Mouse (Mus musculus) liver, embryonic 14.5 days (tissue): ENCODE measurements around the gene Poglut1. TPM values are rescaled to one million over a fixed set of nuclear protein-coding genes. Genes with fewer than 3 reads are reported as not detected.

Experiments
- ATAC-seq: fragments of 200-750 bp; cut with Nextera tagmentation; 2 replicates; pipeline ENCODE4 v1.8.0; 2017; ENCODE audit warnings: moderate number of reproducible peaks, mild to moderate bottlenecking, moderate library complexity; ENCODE audit not compliant: insufficient read depth
- DNase-seq, 3 experiments: peaks; one replicate each; pipeline ENCODE4 v3.0.0-alpha.2; 2012 to 2013; ENCODE audit warnings: low read depth in 3 of 3, low spot score in 3 of 3
- H3K27ac ChIP-seq: fragments of 300-500 bp; sonication (generic); 2 replicates; pipeline ENCODE4 v1.5.1; 2014; ENCODE audit warnings: moderate library complexity, mild to moderate bottlenecking, control low read depth, inconsistent platforms
- H3K27me3 ChIP-seq: fragments of 300-500 bp; sonication (generic); 2 replicates; pipeline ENCODE4 v1.6.1; 2014; ENCODE audit warnings: mild to moderate bottlenecking, low read length, moderate library complexity; ENCODE audit not compliant: control insufficient read depth, insufficient read depth
- H3K36me3 ChIP-seq: fragments of 300-500 bp; sonication (generic); replicated peaks from 2 replicates; pipeline ENCODE4 v1.6.1; 2014; ENCODE audit warnings: low read depth; ENCODE audit not compliant: control insufficient read depth, insufficient read depth
- H3K4me1 ChIP-seq, 2 experiments: fragments of 200-500 bp in 1 of 2; fragments of 300-500 bp in 1 of 2; sonication (generic) in 1 of 2; replicated peaks; 2 replicates each; pipeline ENCODE4 v1.6.1; 2012 to 2014; ENCODE audit warnings: antibody characterized with exemption in 1 of 2, inconsistent platforms in 1 of 2, low read length in 1 of 2; ENCODE audit not compliant: control insufficient read depth in 2 of 2, insufficient read depth in 2 of 2
- H3K4me2 ChIP-seq: fragments of 300-500 bp; sonication (generic); 2 replicates; pipeline ENCODE4 v1.6.1; 2014; ENCODE audit warnings: low read depth, mild to moderate bottlenecking, control low read depth, moderate library complexity
- H3K4me3 ChIP-seq, 2 experiments: fragments of 200-500 bp in 1 of 2; fragments of 300-500 bp in 1 of 2; sonication (generic) in 1 of 2; 2 replicates each; pipeline ENCODE4 v1.5.1; 2012 to 2014; ENCODE audit warnings: low read depth in 2 of 2, low read length in 2 of 2, mild to moderate bottlenecking in 2 of 2, control low read depth in 1 of 2, inconsistent platforms in 1 of 2, moderate library complexity in 1 of 2; ENCODE audit not compliant: insufficient read depth in 1 of 2
- H3K9ac ChIP-seq: fragments of 300-500 bp; sonication (generic); replicated peaks from 2 replicates; pipeline ENCODE4 v1.6.1; 2014; ENCODE audit warnings: mild to moderate bottlenecking, control low read depth, moderate library complexity
- H3K9me3 ChIP-seq: fragments of 300-500 bp; sonication (generic); 2 replicates; pipeline ENCODE4 v1.6.1; 2016; ENCODE audit warnings: low read length, mixed read lengths; ENCODE audit not compliant: control insufficient read depth
- CTCF ChIP-seq: IDR thresholded peaks from 2 replicates; pipeline ENCODE4 v1.5.1; 2016; ENCODE audit warnings: antibody characterized with exemption, low read depth, control low read depth
- EP300 ChIP-seq: IDR thresholded peaks from 2 replicates; pipeline ENCODE4 v1.6.1; 2016; ENCODE audit warnings: antibody characterized with exemption, low read depth
- WGBS: fragments of 180-500 bp; shearing (Covaris S2); extraction: QIAGEN DNeasy Blood & Tissue Kit; methylation state at CpG from one replicate; pipeline ENCODE4 v1.1.7; 2014; ENCODE audit not compliant: insufficient replicate concordance; 5-methylcytosine and 5-hydroxymethylcytosine counted together
- polyA plus RNA-seq, 2 experiments: library from polyadenylated mRNA; depleted of rRNA in 1 of 2; stranded (reverse) in 1 of 2; unstranded in 1 of 2; fragments of >200 nt; fragmentation: Nextera tagmentation in 1 of 2; extraction: Ambion mirVana in 1 of 2; gene quantifications; 2 replicates each; pipeline versions ENCODE4 v1.2.1 to v1.2.3; 2012 to 2014

Gene Poglut1
- polyA plus RNA-seq (2012; rRNA removed): 5.9 TPM in 2 replicates
- polyA plus RNA-seq (2014; fragmentation: Nextera tagmentation; extraction: Ambion mirVana): 6.1 and 7.2 TPM in 2 replicates

DNA sequence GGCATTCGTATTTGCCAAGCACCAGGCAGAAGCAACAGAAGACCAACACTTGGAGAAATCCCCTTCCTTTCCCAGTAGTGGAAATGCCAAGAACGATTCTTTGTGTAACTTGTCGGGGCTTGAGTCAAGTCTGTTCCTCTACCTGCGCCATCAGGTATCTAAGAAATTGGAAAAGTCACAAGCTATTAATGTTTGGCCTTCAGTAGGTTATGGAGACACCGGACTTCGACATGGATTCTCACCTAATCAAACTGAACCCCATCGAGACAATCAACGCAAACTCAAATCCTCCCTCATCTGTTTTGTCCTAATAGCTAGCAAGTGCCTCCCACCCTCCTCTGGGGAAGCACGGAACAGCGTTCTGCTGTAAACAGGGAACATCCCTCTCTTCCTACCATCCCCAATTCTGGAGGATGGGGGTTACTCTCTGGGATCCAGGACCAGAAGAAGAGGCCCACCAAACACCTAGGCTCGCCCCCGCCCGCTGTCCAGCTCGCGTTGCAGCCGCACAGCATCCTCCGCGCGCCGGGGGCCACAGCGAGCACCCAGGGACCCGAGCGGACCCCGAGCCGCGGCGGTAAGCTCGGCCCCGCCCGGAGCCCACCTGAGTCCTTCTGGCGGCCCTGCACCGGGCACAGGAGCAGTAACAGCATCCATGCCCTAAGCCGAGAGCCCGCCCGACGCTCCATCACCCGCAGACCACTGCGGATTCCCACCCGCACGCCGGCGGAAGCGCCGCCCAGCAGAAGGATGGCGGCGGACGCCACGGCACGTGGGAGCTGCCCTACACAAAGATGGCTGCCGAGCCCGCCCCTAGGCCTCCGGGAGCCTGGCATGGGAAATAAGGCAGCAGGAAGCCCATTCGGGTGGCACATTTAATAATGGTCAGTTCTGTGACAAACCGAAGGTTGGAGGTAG, at the start of gene Poglut1:
Gene Poglut1, minus strand, starts transcription at position 780 of the 918 bp plus-strand sequence.
- H3K4me1 ChIP-seq: peaks cover 11 to 13% of the 10 kb centered on the region in 2 experiments
- WGBS: 3% methylated on average over 54 of the region's 54 CpGs
- no peaks in the 10 kb centered on the region for H3K36me3 ChIP-seq
- no peaks in the 10 kb centered on the region for H3K9me3 ChIP-seq
- peak within 1 kb of the TSS; percentile 49 for H3K9ac ChIP-seq
- DNase-seq: peak; percentile 28 to 30 (median 28)
- no peak for TF ChIP-seq CTCF
- TF ChIP-seq EP300: no peak
- peak within 1 kb of the TSS; percentile 69 for H3K4me2 ChIP-seq
- peak; percentile 75 for ATAC-seq
- H3K4me3 ChIP-seq: peak within 1 kb of the TSS; percentile 78 to 80
- H3K27me3 ChIP-seq: no peaks in the 10 kb centered on the region; the same call in 1 of the 2 replicates
- H3K27ac ChIP-seq: no peak within 1 kb of the TSS

GRCm38 (mm10) chr16:38598986-38599680, 49.1 kb upstream of the Poglut1 start:
- Histone ChIP-seq H3K27me3 (no peaks in the 10 kb centered on the region), H3K27ac (no peak overlapping the region), H3K36me3 (no peaks in the 10 kb centered on the region; the same call in 1 of the 2 replicates), H3K4me3 (no peak overlapping the region), H3K4me1 (no peaks in the 10 kb centered on the region), H3K9me3 (no peaks in the 10 kb centered on the region), H3K9ac (no peak overlapping the region), H3K4me2 (no peak overlapping the region)
- TF ChIP-seq EP300 (no peak), CTCF (no peak)
- no peak for DNase-seq
- no peak for ATAC-seq
- WGBS: 58% methylated on average over 11 of the region's 11 CpGs

DNA sequence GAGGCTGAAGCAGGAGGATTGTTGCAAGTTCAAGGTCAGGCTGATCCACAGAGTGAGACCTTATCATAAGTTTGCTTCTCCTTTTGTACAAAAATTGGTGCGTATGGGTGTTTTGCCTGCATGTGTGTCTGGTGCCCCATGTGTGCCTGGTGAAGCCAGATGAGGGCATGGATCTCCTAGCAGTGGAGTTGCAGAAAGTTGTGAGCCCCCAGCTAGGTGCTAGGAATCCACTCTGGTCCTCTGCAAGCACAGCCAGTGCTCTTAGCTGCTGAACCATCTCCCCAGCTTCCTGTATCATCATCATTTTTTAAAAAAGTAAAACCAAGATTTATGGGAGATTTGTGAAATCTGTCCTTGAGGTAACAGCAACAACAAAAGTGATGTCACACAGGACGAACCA, 46.6 kb upstream of the Poglut1 start:
- 68% methylated on average over 2 of the region's 2 CpGs for WGBS
- Histone ChIP-seq H3K4me1 (no peaks in the 10 kb centered on the region), H3K27me3 (no peaks in the 10 kb centered on the region), H3K9ac (no peak overlapping the region), H3K27ac (no peak overlapping the region), H3K36me3 (no peaks in the 10 kb centered on the region; the same call in 1 of the 2 replicates), H3K4me3 (no peak overlapping the region), H3K4me2 (no peak overlapping the region), H3K9me3 (no peaks in the 10 kb centered on the region)
- no peak for ATAC-seq
- no peak for DNase-seq
- TF ChIP-seq CTCF (no peak), EP300 (no peak)

GRCm38 (mm10) chr16:38596099-38596498, 46.0 kb upstream of the Poglut1 start:
- DNase-seq: no peak
- Histone ChIP-seq H3K27ac (no peak overlapping the region), H3K4me2 (no peak overlapping the region), H3K9me3 (no peaks in the 10 kb centered on the region), H3K27me3 (no peaks in the 10 kb centered on the region), H3K9ac (no peak overlapping the region), H3K4me3 (no peak overlapping the region), H3K4me1 (no peaks in the 10 kb centered on the region), H3K36me3 (no peaks in the 10 kb centered on the region; the same call in 1 of the 2 replicates)
- TF ChIP-seq CTCF: no peak
- WGBS: 65% methylated on average over 2 of the region's 2 CpGs
- no peak for ATAC-seq

- no peak overlapping the region for H3K4me2 ChIP-seq
- H3K4me1 ChIP-seq: no peaks in the 10 kb centered on the region
- 63% methylated on average over 1 of the region's 1 CpGs for WGBS
- TF ChIP-seq CTCF (no peak), EP300 (no peak)
- no peak overlapping the region for H3K9ac ChIP-seq
- no peaks in the 10 kb centered on the region for H3K27me3 ChIP-seq
- no peaks in the 10 kb centered on the region for H3K9me3 ChIP-seq
- H3K4me3 ChIP-seq: no peak overlapping the region
- no peak for DNase-seq
- ATAC-seq: no peak
- H3K36me3 ChIP-seq: no peaks in the 10 kb centered on the region; the same call in 1 of the 2 replicates
- H3K27ac ChIP-seq: no peak overlapping the region
Observed at GRCm38 (mm10) chr16:38594435-38594834, 44.4 kb upstream of the Poglut1 start.
